Mouse (Mus musculus) CH12.LX (cell line): Measurements from ENCODE around the gene Nek9.

Source experiments
- CTCF ChIP-seq, 2 experiments: IDR thresholded peaks in 1 of 2; conservative IDR thresholded peaks in 1 of 2; 2 replicates each; pipeline ENCODE4 v1.5.1; 2011 to 2012; ENCODE audit warnings: low read depth in 2 of 2, low read length in 2 of 2, improper control_type of control experiment in 1 of 2, inconsistent platforms in 1 of 2, mild to moderate bottlenecking in 1 of 2, moderate library complexity in 1 of 2
- EP300 ChIP-seq: IDR thresholded peaks from 2 replicates; pipeline ENCODE4 v1.6.1; 2011; ENCODE audit warnings: low read length, improper control_type of control experiment
- ETS1 ChIP-seq: conservative IDR thresholded peaks from 2 replicates; pipeline ENCODE4 v1.6.1; 2012; ENCODE audit warnings: low read depth, mild to moderate bottlenecking, inconsistent platforms, low read length, improper control_type of control experiment, moderate library complexity
- JUN ChIP-seq: IDR thresholded peaks from 2 replicates; pipeline ENCODE4 v1.6.1; 2011; ENCODE audit warnings: low read depth, mild to moderate bottlenecking, low read length, improper control_type of control experiment, moderate library complexity; ENCODE audit not compliant: insufficient read depth
- MAX ChIP-seq: IDR thresholded peaks from 2 replicates; pipeline ENCODE4 v1.6.1; 2011; ENCODE audit warnings: low read length, improper control_type of control experiment
- MAZ ChIP-seq: IDR thresholded peaks from 2 replicates; pipeline ENCODE4 v1.6.1; 2012; ENCODE audit warnings: low read depth, mild to moderate bottlenecking, inconsistent platforms, low read length, improper control_type of control experiment, moderate library complexity
- NRF1 ChIP-seq: IDR thresholded peaks from 2 replicates; pipeline ENCODE4 v1.6.1; 2014; ENCODE audit warnings: low read depth, mild to moderate bottlenecking, inconsistent platforms, low read length, improper control_type of control experiment, moderate library complexity
- POLR2A ChIP-seq: IDR thresholded peaks from 2 replicates; pipeline ENCODE4 v1.6.1; 2011; ENCODE audit warnings: low read depth, mild to moderate bottlenecking, improper control_type of control experiment, low read length
- RAD21 ChIP-seq: IDR thresholded peaks from 2 replicates; pipeline ENCODE4 v1.6.1; 2011; ENCODE audit warnings: low read depth, mild to moderate bottlenecking, low read length, improper control_type of control experiment, moderate library complexity
- RCOR1 ChIP-seq: conservative IDR thresholded peaks from 2 replicates; pipeline ENCODE4 v1.6.1; 2012; ENCODE audit warnings: low read depth, mild to moderate bottlenecking, inconsistent platforms, low read length, improper control_type of control experiment
- SIN3A ChIP-seq: IDR thresholded peaks from 2 replicates; pipeline ENCODE4 v1.6.1; 2012; ENCODE audit warnings: low read length, improper control_type of control experiment, inconsistent platforms
- TBP ChIP-seq: conservative IDR thresholded peaks from 2 replicates; pipeline ENCODE4 v1.6.1; 2011; ENCODE audit warnings: low read depth, low read length, improper control_type of control experiment
- TCF12 ChIP-seq: IDR thresholded peaks from 2 replicates; pipeline ENCODE4 v1.6.1; 2014; ENCODE audit warnings: low read depth, mild to moderate bottlenecking, inconsistent platforms, low read length, improper control_type of control experiment
- UBTF ChIP-seq: IDR thresholded peaks from 2 replicates; pipeline ENCODE4 v1.6.1; 2012; ENCODE audit warnings: low read depth, mild to moderate bottlenecking, inconsistent platforms, low read length, improper control_type of control experiment, moderate library complexity

- TF ChIP-seq POLR2A (no peak), ETS1 (no peak), CTCF (conservative IDR thresholded peaks at IDR 0.05 in 1 of 2, IDR thresholded peaks at IDR 0.05 in 1 of 2; ENCODE audit: low read depth in 2 of 2, low read length in 2 of 2) (no peak), RAD21 (no peak), SIN3A (no peak), TCF12 (no peak), EP300 (no peak), NRF1 (no peak), JUN (no peak), MAZ (no peak), MAX (no peak), UBTF (no peak), TBP (no peak), RCOR1 (no peak)
These were observed 41.7 kb downstream of the Nek9 start for GRCm38 (mm10) chr12:85297345-85297997.
